Mouse (Mus musculus) testis, adult 2 months (tissue): Measurements from ENCODE around the gene Mindy3. TPM values are rescaled to one million over a fixed set of nuclear protein-coding genes. Genes with fewer than 3 reads are reported as not detected.

Experiments
- H3K27ac ChIP-seq: fragments of 200-500 bp; 2 replicates; pipeline ENCODE4 v1.5.1; 2012; ENCODE audit warnings: low read depth, low read length; ENCODE audit not compliant: control insufficient read depth, insufficient read depth
- H3K27me3 ChIP-seq: fragments of 200-500 bp; 2 replicates; pipeline ENCODE4 v1.6.1; 2012; ENCODE audit warnings: mild to moderate bottlenecking, low read length, moderate library complexity; ENCODE audit not compliant: control insufficient read depth, insufficient read depth
- H3K36me3 ChIP-seq: fragments of 200-500 bp; 2 replicates; pipeline ENCODE4 v1.6.1; 2012; ENCODE audit warnings: mild to moderate bottlenecking, low read length; ENCODE audit not compliant: control insufficient read depth, insufficient read depth
- H3K4me1 ChIP-seq: fragments of 200-500 bp; 2 replicates; pipeline ENCODE4 v1.6.1; 2012; ENCODE audit warnings: low read length; ENCODE audit not compliant: control insufficient read depth, insufficient read depth
- H3K4me3 ChIP-seq: fragments of 200-500 bp; 2 replicates; pipeline ENCODE4 v1.5.1; 2012; ENCODE audit warnings: low read depth, mild to moderate bottlenecking, low read length, moderate library complexity, mixed read lengths; ENCODE audit not compliant: control insufficient read depth
- CTCF ChIP-seq: fragments of 200-500 bp; IDR thresholded peaks from 2 replicates; pipeline ENCODE4 v1.5.1; 2012; ENCODE audit warnings: low read depth, mild to moderate bottlenecking, inconsistent platforms, low read length, moderate library complexity; ENCODE audit not compliant: control insufficient read depth, insufficient read depth, insufficient replicate concordance
- POLR2A ChIP-seq: fragments of 200-500 bp; IDR thresholded peaks from 2 replicates; pipeline ENCODE4 v1.6.1; 2012; ENCODE audit warnings: low read depth, mild to moderate bottlenecking, inconsistent platforms, low read length, moderate library complexity; ENCODE audit not compliant: control insufficient read depth
- polyA plus RNA-seq: library from polyadenylated mRNA; depleted of rRNA; stranded (reverse); fragments of >200 nt; gene quantifications from 2 replicates; pipeline ENCODE4 v1.2.3, GENCODE M21; 2012

Gene Mindy3
- polyA plus RNA-seq, 1 experiment, result 29.0 TPM

GRCm38 (mm10) chr2:12368016-12368415, 51.3 kb downstream of the Mindy3 start:
- no peaks in the 10 kb centered on the region for H3K4me1 ChIP-seq
- no peak overlapping the region for H3K27ac ChIP-seq
- H3K4me3 ChIP-seq, result no peak overlapping the region
- no peaks in the 10 kb centered on the region for H3K36me3 ChIP-seq
- no peaks in the 10 kb centered on the region for H3K27me3 ChIP-seq
- no peak for TF ChIP-seq POLR2A

GRCm38 (mm10) chr2:12361310-12361709, 58.0 kb downstream of the Mindy3 start:
- no peak overlapping the region for H3K27ac ChIP-seq
- no peak overlapping the region for H3K4me3 ChIP-seq
- no peaks in the 10 kb centered on the region for H3K27me3 ChIP-seq
- no peaks in the 10 kb centered on the region for H3K4me1 ChIP-seq
- H3K36me3 ChIP-seq, result no peaks in the 10 kb centered on the region
- TF ChIP-seq POLR2A (no peak), CTCF (no peak)

GRCm38 (mm10) chr2:12354837-12355236, 64.4 kb downstream of the Mindy3 start:
- no peaks in the 10 kb centered on the region for H3K27me3 ChIP-seq
- no peak overlapping the region for H3K4me3 ChIP-seq
- no peaks in the 10 kb centered on the region for H3K36me3 ChIP-seq
- no peak overlapping the region for H3K27ac ChIP-seq
- TF ChIP-seq POLR2A, result no peak
- TF ChIP-seq CTCF, result no peak
- no peaks in the 10 kb centered on the region for H3K4me1 ChIP-seq

GRCm38 (mm10) chr2:12348914-12349313, 70.4 kb downstream of the Mindy3 start:
- Histone ChIP-seq H3K27me3 (no peaks in the 10 kb centered on the region), H3K27ac (no peak overlapping the region), H3K4me1 (no peaks in the 10 kb centered on the region), H3K36me3 (no peaks in the 10 kb centered on the region), H3K4me3 (no peak overlapping the region)
- TF ChIP-seq POLR2A (no peak), CTCF (no peak)

- no peaks in the 10 kb centered on the region for H3K36me3 ChIP-seq
- no peak for TF ChIP-seq CTCF
- no peak for TF ChIP-seq POLR2A
- H3K4me3 ChIP-seq, result no peak overlapping the region
- H3K27ac ChIP-seq, result no peak overlapping the region
- H3K4me1 ChIP-seq, result peaks cover 11% of the 10 kb centered on the region
- no peaks in the 10 kb centered on the region for H3K27me3 ChIP-seq
Observed at GRCm38 (mm10) chr2:12331962-12332361, 87.3 kb downstream of the Mindy3 start.

- no peaks in the 10 kb centered on the region for H3K27me3 ChIP-seq
- H3K36me3 ChIP-seq, result no peaks in the 10 kb centered on the region
- H3K27ac ChIP-seq, result no peak overlapping the region
- TF ChIP-seq POLR2A (no peak), CTCF (no peak)
- peaks cover 11% of the 10 kb centered on the region for H3K4me1 ChIP-seq
- no peak overlapping the region for H3K4me3 ChIP-seq
Observed at GRCm38 (mm10) chr2:12329620-12330019, 89.7 kb downstream of the Mindy3 start.

- no peak for TF ChIP-seq CTCF
- no peak for TF ChIP-seq POLR2A
- Histone ChIP-seq H3K4me1 (peaks cover 11% of the 10 kb centered on the region), H3K4me3 (no peak overlapping the region), H3K36me3 (no peaks in the 10 kb centered on the region), H3K27me3 (no peaks in the 10 kb centered on the region), H3K27ac (no peak overlapping the region)
Observed at GRCm38 (mm10) chr2:12329068-12329407, 90.2 kb downstream of the Mindy3 start.

GRCm38 (mm10) chr2:12328355-12329067, 90.8 kb downstream of the Mindy3 start:
- TF ChIP-seq CTCF, result no peak
- no peak for TF ChIP-seq POLR2A
- Histone ChIP-seq H3K36me3 (no peaks in the 10 kb centered on the region), H3K4me3 (no peak overlapping the region), H3K4me1 (peaks cover 11% of the 10 kb centered on the region), H3K27me3 (no peaks in the 10 kb centered on the region), H3K27ac (no peak overlapping the region)
